Mouse (Mus musculus) effector memory CD4-positive, alpha-beta T cell, adult 7 months (primary cell): ENCODE measurements around the gene Cenpj. TPM values are rescaled to one million over a fixed set of nuclear protein-coding genes. Genes with fewer than 3 reads are reported as not detected.

ENCODE experiments used
- polyA plus RNA-seq: library from polyadenylated mRNA; unstranded; fragments of 100-300 nt; shearing (Covaris generic); gene quantifications from one replicate; pipeline ENCODE4 v1.2.1, GENCODE M21; 2017

Gene Cenpj
- polyA plus RNA-seq = 6.1 TPM

GRCm38 (mm10) chr14:56575416-56575815, at the start of gene Cenpj, which contains the start of gene Parp4:
Gene Cenpj, minus strand, starts transcription at chr14:56575425.
Gene Parp4, plus strand, starts transcription at chr14:56575619.

Other genes starting within 250 kb of the Cenpj start
- gene Atp12a, start 210.4 kb downstream of the Cenpj start, polyA plus RNA-seq = 0.21 TPM
- 0.40 TPM for gene Rnf17, start 172.8 kb downstream of the Cenpj start, polyA plus RNA-seq
- gene Parp4, start 194 bp upstream of the Cenpj start, polyA plus RNA-seq = 13.9 TPM
- gene Mphosph8, start 92.8 kb upstream of the Cenpj start, polyA plus RNA-seq = 22.9 TPM
- gene Pspc1, start 202.9 kb upstream of the Cenpj start, polyA plus RNA-seq = 73.9 TPM
- 61.8 TPM for gene Zmym5, start 236.3 kb upstream of the Cenpj start, polyA plus RNA-seq